Mouse (Mus musculus) forebrain, embryonic 16.5 days (tissue): Measurements from ENCODE around the gene Klhl3. TPM values are rescaled to one million over a fixed set of nuclear protein-coding genes. Genes with fewer than 3 reads are reported as not detected.

ENCODE experiments used
- ATAC-seq: fragments of 200-750 bp; cut with Nextera tagmentation; 2 replicates; pipeline ENCODE4 v1.8.0; 2017; ENCODE audit warnings: mild to moderate bottlenecking, moderate library complexity
- H3K27ac ChIP-seq: fragments of 300-500 bp; sonication (generic); 2 replicates; pipeline ENCODE4 v1.5.1; 2014; ENCODE audit warnings: low read length, control low read depth
- H3K27me3 ChIP-seq: fragments of 300-500 bp; sonication (generic); replicated peaks from 2 replicates; pipeline ENCODE4 v1.6.1; 2014; ENCODE audit warnings: low read length; ENCODE audit not compliant: control insufficient read depth, insufficient read depth
- H3K36me3 ChIP-seq: fragments of 300-500 bp; sonication (generic); 2 replicates; pipeline ENCODE4 v1.6.1; 2014; ENCODE audit not compliant: control insufficient read depth, insufficient read depth
- H3K4me1 ChIP-seq: fragments of 300-500 bp; sonication (generic); replicated peaks from 2 replicates; pipeline ENCODE4 v1.6.1; 2014; ENCODE audit warnings: low read length; ENCODE audit not compliant: control insufficient read depth, insufficient read depth
- H3K4me2 ChIP-seq: fragments of 300-500 bp; sonication (generic); 2 replicates; pipeline ENCODE4 v1.6.1; 2014; ENCODE audit warnings: mild to moderate bottlenecking, low read length, control low read depth
- H3K4me3 ChIP-seq: fragments of 300-500 bp; sonication (generic); replicated peaks from 2 replicates; pipeline ENCODE4 v1.5.1; 2014; ENCODE audit warnings: mild to moderate bottlenecking, low read length, control low read depth
- H3K9ac ChIP-seq: fragments of 300-500 bp; sonication (generic); replicated peaks from 2 replicates; pipeline ENCODE4 v1.6.1; 2014; ENCODE audit warnings: low read depth, low read length, control low read depth
- H3K9me3 ChIP-seq: fragments of 300-500 bp; sonication (generic); 2 replicates; pipeline ENCODE4 v1.6.1; 2016; ENCODE audit warnings: low read length; ENCODE audit not compliant: control insufficient read depth
- WGBS: fragments of 180-500 bp; shearing (Covaris S2); extraction: QIAGEN DNeasy Blood & Tissue Kit; methylation state at CpG from one replicate; pipeline ENCODE4 v1.1.7; 2014; 5-methylcytosine and 5-hydroxymethylcytosine counted together
- polyA plus RNA-seq: library from polyadenylated mRNA; unstranded; fragments of >200 nt; fragmentation: Nextera tagmentation; extraction: Ambion mirVana; gene quantifications from 2 replicates; pipeline ENCODE4 v1.2.1, GENCODE M21; 2015

The Klhl3 gene
- polyA plus RNA-seq, 1 experiment from 2014 or later = 11.8 TPM

- Histone ChIP-seq H3K9ac (no peak overlapping the region), H3K4me3 (no peak overlapping the region), H3K27ac (peak overlapping the region; percentile 42), H3K4me2 (no peak overlapping the region), H3K27me3 (no peaks in the 10 kb centered on the region), H3K4me1 (peaks cover 16% of the 10 kb centered on the region), H3K9me3 (no peaks in the 10 kb centered on the region), H3K36me3 (no peaks in the 10 kb centered on the region)
- 62% methylated on average over 8 of the region's 8 CpGs for WGBS
- peak; percentile 80 for ATAC-seq
Observed at GRCm38 (mm10) chr13:58023726-58024453, 89.5 kb downstream of the Klhl3 start.

DNA sequence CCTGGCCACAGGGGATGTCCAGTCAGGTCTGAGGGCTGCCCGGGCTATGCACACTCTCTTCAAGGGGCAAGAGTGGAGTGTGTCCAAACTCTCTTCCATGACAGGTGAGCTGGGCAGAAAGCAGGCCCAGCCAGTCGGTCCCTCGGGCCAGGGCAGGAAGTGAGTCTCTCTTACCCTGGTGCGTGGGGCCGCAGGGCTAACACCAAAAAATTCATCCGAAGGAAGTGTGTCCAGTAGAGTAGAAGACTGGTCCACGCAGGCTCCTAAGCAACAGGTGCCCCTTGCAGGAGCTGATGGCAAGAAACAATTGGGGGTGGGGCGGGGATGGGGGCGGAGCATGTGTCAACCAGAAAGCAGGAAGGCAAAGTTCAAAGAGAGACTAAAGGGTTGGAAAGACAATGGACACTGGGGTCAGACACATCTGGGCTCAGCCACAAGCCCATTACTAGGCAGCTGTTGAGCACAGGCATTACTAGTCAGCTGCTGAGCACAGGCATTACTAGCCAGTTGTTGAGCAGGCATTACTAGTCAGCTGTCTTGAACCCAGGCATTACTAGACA, 90.3 kb downstream of the Klhl3 start:
- H3K4me3 ChIP-seq = no peak overlapping the region
- H3K4me2 ChIP-seq = no peak overlapping the region
- no peak overlapping the region for H3K9ac ChIP-seq
- ATAC-seq = no peak
- H3K27me3 ChIP-seq = no peaks in the 10 kb centered on the region
- no peaks in the 10 kb centered on the region for H3K9me3 ChIP-seq
- H3K4me1 ChIP-seq = peaks cover 16% of the 10 kb centered on the region
- 87% methylated on average over 9 of the region's 9 CpGs for WGBS
- no peaks in the 10 kb centered on the region for H3K36me3 ChIP-seq
- H3K27ac ChIP-seq = no peak overlapping the region

DNA sequence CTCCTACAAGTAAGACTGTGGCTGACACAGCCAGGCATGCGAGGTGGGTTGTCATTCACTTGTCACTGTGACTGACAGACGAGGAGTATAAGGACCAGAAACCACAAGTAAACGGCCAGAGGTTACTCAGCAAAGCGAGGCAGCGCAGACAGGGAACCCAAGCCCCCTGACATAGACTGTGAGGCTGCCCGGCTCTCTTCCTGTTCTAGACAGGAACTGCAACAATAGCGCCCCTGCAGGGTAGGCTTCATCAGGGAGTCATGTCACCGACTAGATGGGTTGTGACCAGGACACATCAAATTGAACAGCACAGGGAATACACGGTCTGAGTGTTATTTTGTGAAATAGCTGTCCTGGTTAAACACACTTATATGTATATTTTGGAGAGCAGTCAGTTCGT, 93.0 kb downstream of the Klhl3 start:
- H3K4me3 ChIP-seq = no peak overlapping the region
- no peaks in the 10 kb centered on the region for H3K27me3 ChIP-seq
- 79% methylated on average over 10 of the region's 10 CpGs for WGBS
- no peaks in the 10 kb centered on the region for H3K36me3 ChIP-seq
- no peak for ATAC-seq
- H3K9ac ChIP-seq = no peak overlapping the region
- no peak overlapping the region for H3K4me2 ChIP-seq
- H3K27ac ChIP-seq = no peak overlapping the region
- no peaks in the 10 kb centered on the region for H3K9me3 ChIP-seq
- H3K4me1 ChIP-seq = peaks cover 16% of the 10 kb centered on the region

DNA sequence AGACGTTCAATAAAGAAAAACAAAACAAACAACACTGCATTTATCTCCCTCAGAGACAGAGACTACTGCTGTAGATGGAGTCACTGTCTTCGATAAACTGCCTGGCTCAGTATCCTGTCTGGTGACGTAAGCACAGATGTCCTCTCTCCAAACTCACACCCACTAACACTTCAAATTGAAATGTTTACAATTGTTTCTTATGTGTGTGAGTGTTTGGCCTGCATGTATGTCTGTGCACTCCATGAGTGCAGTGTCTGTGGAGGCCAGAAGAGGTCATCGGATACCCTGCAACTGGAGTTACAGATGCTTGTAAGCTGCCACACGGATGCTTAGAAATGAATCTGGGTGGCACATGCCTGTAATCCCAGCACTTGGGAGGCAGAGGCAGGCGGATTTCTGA, 96.1 kb downstream of the Klhl3 start:
- H3K27ac ChIP-seq = no peak overlapping the region
- ATAC-seq = no peak
- no peaks in the 10 kb centered on the region for H3K4me1 ChIP-seq
- WGBS = 75% methylated on average over 6 of the region's 6 CpGs
- H3K27me3 ChIP-seq = no peaks in the 10 kb centered on the region
- no peak overlapping the region for H3K4me2 ChIP-seq
- H3K4me3 ChIP-seq = no peak overlapping the region
- no peaks in the 10 kb centered on the region for H3K36me3 ChIP-seq
- no peak overlapping the region for H3K9ac ChIP-seq
- no peaks in the 10 kb centered on the region for H3K9me3 ChIP-seq

DNA sequence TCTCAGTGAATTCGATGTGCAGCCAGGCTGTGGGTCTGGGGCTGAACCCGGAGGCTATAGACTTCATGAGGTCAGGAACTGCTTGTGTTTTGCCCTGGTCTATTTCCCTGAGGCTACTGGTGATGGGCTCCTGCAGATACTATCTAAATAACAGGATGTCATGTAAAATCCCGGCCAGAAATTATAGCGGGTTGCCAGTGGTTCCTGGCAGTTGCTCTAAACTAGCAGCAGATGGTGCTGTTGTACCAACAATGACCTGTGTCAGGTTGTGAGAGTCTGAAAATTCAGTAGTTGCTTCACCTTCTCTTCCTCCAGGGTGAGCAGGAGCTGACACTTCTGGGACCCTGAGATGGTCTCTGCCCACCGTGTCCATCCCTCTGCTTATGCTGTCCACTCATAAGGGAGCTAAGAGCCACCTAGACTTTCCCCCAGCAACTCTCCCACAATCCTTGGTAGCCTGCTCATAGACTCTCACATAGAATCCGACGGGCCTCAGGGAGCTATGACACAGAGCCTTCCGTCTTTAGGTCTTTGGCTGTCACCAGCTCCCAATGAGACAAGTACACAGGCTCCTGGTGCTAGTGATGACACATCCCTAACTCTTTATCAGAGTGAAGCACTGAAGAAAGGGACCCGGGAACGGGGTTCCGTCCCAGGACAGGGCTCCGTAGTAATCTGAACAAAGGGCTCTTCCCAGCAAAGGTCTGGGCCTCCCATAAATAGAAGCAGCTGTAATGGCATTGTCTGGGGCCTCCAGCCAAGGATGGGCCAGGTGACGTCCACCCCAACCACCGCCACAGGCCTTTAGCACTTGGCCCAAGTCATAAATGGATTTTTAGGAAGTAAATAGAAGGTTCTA, 101.1 kb downstream of the Klhl3 start:
- Histone ChIP-seq H3K4me2 (no peak overlapping the region), H3K4me3 (no peak overlapping the region), H3K27me3 (no peaks in the 10 kb centered on the region), H3K9me3 (no peaks in the 10 kb centered on the region), H3K27ac (no peak overlapping the region), H3K4me1 (peaks cover 4% of the 10 kb centered on the region; the same call in 1 of the 2 replicates), H3K9ac (no peak overlapping the region), H3K36me3 (no peaks in the 10 kb centered on the region)
- peak; percentile 78 for ATAC-seq
- 66% methylated on average over 14 of the region's 14 CpGs for WGBS

DNA sequence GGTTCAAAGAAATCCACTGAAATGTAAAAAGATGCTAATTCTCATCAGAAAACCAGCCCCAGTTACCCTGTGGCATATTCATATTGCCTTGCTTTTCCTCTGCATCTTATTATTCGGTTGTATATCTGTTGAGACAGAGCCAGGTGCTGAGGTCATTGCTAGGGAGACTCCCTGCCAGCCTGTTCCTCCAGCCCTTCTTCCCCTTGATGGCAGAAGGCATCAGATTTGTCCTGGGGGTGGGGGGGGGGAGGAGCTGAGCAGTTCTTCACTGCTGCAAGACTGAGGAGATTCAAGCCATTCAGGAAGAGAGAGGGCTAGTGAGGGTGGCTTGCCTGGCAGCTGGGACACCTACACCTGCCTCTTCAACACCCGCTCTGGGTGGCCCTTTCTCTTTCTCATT, 101.9 kb downstream of the Klhl3 start:
- Histone ChIP-seq H3K4me3 (no peak overlapping the region), H3K4me2 (no peak overlapping the region), H3K4me1 (peaks cover 4% of the 10 kb centered on the region; the same call in 1 of the 2 replicates), H3K9me3 (no peaks in the 10 kb centered on the region), H3K9ac (no peak overlapping the region), H3K27ac (no peak overlapping the region), H3K36me3 (no peaks in the 10 kb centered on the region), H3K27me3 (no peaks in the 10 kb centered on the region)
- WGBS = 69% methylated on average over 2 of the region's 2 CpGs
- ATAC-seq = no peak

DNA sequence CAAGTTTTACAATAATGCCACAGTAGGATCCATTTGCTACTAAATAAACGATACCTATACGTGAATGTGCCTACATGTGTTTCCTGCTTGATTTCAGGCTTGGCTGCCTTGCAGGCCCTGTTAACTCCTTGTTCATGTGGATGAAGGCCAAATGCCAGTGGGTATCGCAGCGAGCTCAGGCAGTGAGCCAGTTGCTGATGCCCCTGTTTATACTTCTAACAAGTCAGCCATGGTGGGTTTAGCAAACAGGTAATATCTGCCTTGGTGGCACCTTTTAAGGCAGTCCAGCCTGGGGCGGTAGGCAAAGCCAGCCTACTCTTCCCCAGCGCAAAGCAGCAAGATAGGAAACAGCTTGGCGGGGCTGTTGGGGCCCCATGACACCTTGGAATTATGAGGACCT, 103.0 kb downstream of the Klhl3 start:
- H3K36me3 ChIP-seq = no peaks in the 10 kb centered on the region
- peaks cover 4% of the 10 kb centered on the region; the same call in 1 of the 2 replicates for H3K4me1 ChIP-seq
- no peak for ATAC-seq
- 79% methylated on average over 7 of the region's 7 CpGs for WGBS
- no peak overlapping the region for H3K27ac ChIP-seq
- no peak overlapping the region for H3K4me2 ChIP-seq
- H3K9ac ChIP-seq = no peak overlapping the region
- H3K9me3 ChIP-seq = no peaks in the 10 kb centered on the region
- H3K4me3 ChIP-seq = no peak overlapping the region
- no peaks in the 10 kb centered on the region for H3K27me3 ChIP-seq

DNA sequence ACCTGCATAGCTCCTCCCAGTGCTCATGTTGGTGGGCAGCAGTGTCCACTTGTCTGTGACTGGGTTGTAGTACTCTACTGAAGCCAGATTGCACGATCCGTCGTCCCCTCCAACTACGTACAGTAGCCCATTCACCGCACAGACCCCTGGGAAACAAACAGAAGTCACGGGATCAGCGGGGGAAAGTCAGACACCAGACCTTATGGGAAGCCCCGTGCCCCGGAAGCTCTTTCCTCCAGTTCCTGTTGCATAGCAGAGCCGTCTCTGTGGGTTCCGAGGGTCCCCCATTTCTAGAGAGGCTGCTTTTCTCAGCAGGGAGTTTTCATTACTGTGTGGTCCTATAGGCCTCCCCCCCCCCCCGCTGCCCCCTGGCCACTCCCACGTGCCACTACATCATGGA, 104.1 kb downstream of the Klhl3 start:
- Histone ChIP-seq H3K36me3 (no peaks in the 10 kb centered on the region), H3K4me1 (peaks cover 4% of the 10 kb centered on the region; the same call in 1 of the 2 replicates), H3K27ac (no peak overlapping the region), H3K27me3 (no peaks in the 10 kb centered on the region), H3K9me3 (no peaks in the 10 kb centered on the region), H3K9ac (no peak overlapping the region), H3K4me3 (no peak overlapping the region), H3K4me2 (no peak overlapping the region)
- ATAC-seq = no peak
- WGBS = 84% methylated on average over 13 of the region's 13 CpGs

- peaks cover 4% of the 10 kb centered on the region; the same call in 1 of the 2 replicates for H3K4me1 ChIP-seq
- H3K27ac ChIP-seq = no peak overlapping the region
- WGBS = 89% methylated on average over 5 of the region's 5 CpGs
- H3K9me3 ChIP-seq = no peaks in the 10 kb centered on the region
- no peaks in the 10 kb centered on the region for H3K36me3 ChIP-seq
- no peaks in the 10 kb centered on the region for H3K27me3 ChIP-seq
- no peak for ATAC-seq
- no peak overlapping the region for H3K4me2 ChIP-seq
- H3K4me3 ChIP-seq = no peak overlapping the region
- H3K9ac ChIP-seq = no peak overlapping the region
Observed at GRCm38 (mm10) chr13:58008038-58008364, 105.4 kb downstream of the Klhl3 start.
